Mouse (Mus musculus): ENCODE measurements around the gene Gm20388.

The Gm20388 gene

GRCm38 (mm10) chr8:120100388-120101067, 189.9 kb downstream of the Gm20388 start:
- no peak for DNase-seq

GRCm38 (mm10) chr8:120101068-120101972, 190.7 kb downstream of the Gm20388 start, which contains the start of gene Zdhhc7:
Zdhhc7 (minus strand) TSS chr8:120101482.
- peak; percentile 90 to 92 for DNase-seq

GRCm38 (mm10) chr8:120103916-120104315, 193.3 kb downstream of the Gm20388 start:
- no peak for DNase-seq

- DNase-seq: no peak
Measured at GRCm38 (mm10) chr8:120104721-120105272, 194.2 kb downstream of the Gm20388 start.

- DNase-seq: no peak
Measured at GRCm38 (mm10) chr8:120109149-120109548, 198.5 kb downstream of the Gm20388 start.

- DNase-seq: no peak
Measured at GRCm38 (mm10) chr8:120110966-120111365, 200.3 kb downstream of the Gm20388 start.

- DNase-seq: no peak
Measured at GRCm38 (mm10) chr8:120111382-120111781, 200.7 kb downstream of the Gm20388 start.

GRCm38 (mm10) chr8:120112535-120112934, 201.9 kb downstream of the Gm20388 start:
- no peak for DNase-seq

GRCm38 (mm10) chr8:120113306-120113705, 202.7 kb downstream of the Gm20388 start:
- DNase-seq: no peak

GRCm38 (mm10) chr8:120113758-120114255, 203.2 kb downstream of the Gm20388 start, which contains the start of gene 6430548M08Rik:
6430548M08Rik (plus strand) TSS chr8:120114152.
- DNase-seq: peak; percentile 100

- peak; percentile 77 to 82 for DNase-seq
Measured at GRCm38 (mm10) chr8:120114315-120114841, 203.7 kb downstream of the Gm20388 start.

- no peak for DNase-seq
Measured at GRCm38 (mm10) chr8:120116600-120116999, 206.0 kb downstream of the Gm20388 start.

GRCm38 (mm10) chr8:120118162-120118561, 207.5 kb downstream of the Gm20388 start:
- no peak for DNase-seq

- no peak for DNase-seq
Measured at GRCm38 (mm10) chr8:120118847-120119246, 208.2 kb downstream of the Gm20388 start.

GRCm38 (mm10) chr8:120119429-120119828, 208.8 kb downstream of the Gm20388 start:
- DNase-seq: peak in 1 of 2 experiments; percentile 51

- DNase-seq: no peak
Measured at GRCm38 (mm10) chr8:120119931-120120330, 209.3 kb downstream of the Gm20388 start.

- DNase-seq: no peak
Measured at GRCm38 (mm10) chr8:120120951-120121350, 210.3 kb downstream of the Gm20388 start.

- DNase-seq: no peak
Measured at GRCm38 (mm10) chr8:120124261-120124660, 213.6 kb downstream of the Gm20388 start.

- DNase-seq: no peak
Measured at GRCm38 (mm10) chr8:120124836-120125389, 214.3 kb downstream of the Gm20388 start.

GRCm38 (mm10) chr8:120126357-120127161, 215.9 kb downstream of the Gm20388 start:
- peak in 1 of 2 experiments; percentile 41 for DNase-seq

GRCm38 (mm10) chr8:120129547-120129946, 218.9 kb downstream of the Gm20388 start:
- DNase-seq: no peak

- DNase-seq: peak in 1 of 2 experiments; percentile 53
Measured at GRCm38 (mm10) chr8:120131158-120131557, 220.5 kb downstream of the Gm20388 start.
